Mouse (Mus musculus) midbrain, embryonic 15.5 days (tissue): ENCODE data around the gene Rhd. TPM values are rescaled to one million over a fixed set of nuclear protein-coding genes. Genes with fewer than 3 reads are reported as not detected.

Experiments
- ATAC-seq: fragments of 200-750 bp; cut with Nextera tagmentation; replicated peaks from 2 replicates; pipeline ENCODE4 v1.8.0; 2017; ENCODE audit warnings: moderate TSS enrichment
- H3K27ac ChIP-seq: fragments of 300-500 bp; sonication (generic); 2 replicates; pipeline ENCODE4 v1.5.1; 2015; ENCODE audit warnings: mild to moderate bottlenecking, inconsistent platforms
- H3K27me3 ChIP-seq: fragments of 300-500 bp; sonication (generic); replicated peaks from 2 replicates; pipeline ENCODE4 v1.6.1; 2015; ENCODE audit warnings: inconsistent platforms
- H3K36me3 ChIP-seq: fragments of 300-500 bp; sonication (generic); replicated peaks from 2 replicates; pipeline ENCODE4 v1.6.1; 2015; ENCODE audit warnings: inconsistent platforms
- H3K4me1 ChIP-seq: fragments of 300-500 bp; sonication (generic); 2 replicates; pipeline ENCODE4 v1.6.1; 2015; ENCODE audit warnings: inconsistent platforms
- H3K4me2 ChIP-seq: fragments of 300-500 bp; sonication (generic); 2 replicates; pipeline ENCODE4 v1.6.1; 2015; ENCODE audit warnings: inconsistent platforms, mild to moderate bottlenecking, moderate library complexity
- H3K4me3 ChIP-seq: fragments of 300-500 bp; sonication (generic); 2 replicates; pipeline ENCODE4 v1.5.1; 2015; ENCODE audit warnings: mild to moderate bottlenecking, inconsistent platforms
- H3K9ac ChIP-seq: fragments of 300-500 bp; sonication (generic); 2 replicates; pipeline ENCODE4 v1.6.1; 2015; ENCODE audit warnings: mild to moderate bottlenecking, inconsistent platforms
- H3K9me3 ChIP-seq: fragments of 300-500 bp; sonication (generic); 2 replicates; pipeline ENCODE4 v1.6.1; 2016; ENCODE audit warnings: inconsistent platforms
- WGBS: fragments of 180-500 bp; shearing (Covaris S2); methylation state at CpG from one replicate; pipeline ENCODE4 v1.1.7; 2015; ENCODE audit warnings: mixed read lengths; 5-methylcytosine and 5-hydroxymethylcytosine counted together
- polyA plus RNA-seq: library from polyadenylated mRNA; unstranded; fragments of >200 nt; fragmentation: Nextera tagmentation; extraction: Ambion mirVana; gene quantifications from 2 replicates; pipeline ENCODE4 v1.2.1, GENCODE M21; 2015

The Rhd gene
- polyA plus RNA-seq, 1 experiment from 2014 or later = 0.98 TPM

DNA sequence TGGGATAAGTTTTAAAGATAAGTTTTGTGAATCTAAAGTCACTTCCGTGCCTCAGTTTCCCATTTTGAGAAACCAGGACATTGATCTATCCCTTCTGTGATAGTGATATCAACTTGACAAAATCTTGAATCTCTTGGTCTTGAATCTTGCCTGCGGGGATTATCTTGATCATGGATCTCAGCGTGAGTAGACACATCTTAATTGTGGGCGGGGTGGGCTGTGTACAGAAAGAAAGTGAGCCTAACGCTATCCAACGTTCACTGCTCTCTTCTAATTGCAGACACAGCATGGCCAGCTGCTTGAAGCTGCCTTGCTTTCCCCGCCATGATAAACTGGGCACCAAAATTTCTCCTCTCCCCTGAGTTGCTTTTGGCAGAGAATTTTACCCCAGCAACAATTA is 1.3 kb upstream of the Rhd start:
- H3K9ac ChIP-seq = no peak overlapping the region

DNA sequence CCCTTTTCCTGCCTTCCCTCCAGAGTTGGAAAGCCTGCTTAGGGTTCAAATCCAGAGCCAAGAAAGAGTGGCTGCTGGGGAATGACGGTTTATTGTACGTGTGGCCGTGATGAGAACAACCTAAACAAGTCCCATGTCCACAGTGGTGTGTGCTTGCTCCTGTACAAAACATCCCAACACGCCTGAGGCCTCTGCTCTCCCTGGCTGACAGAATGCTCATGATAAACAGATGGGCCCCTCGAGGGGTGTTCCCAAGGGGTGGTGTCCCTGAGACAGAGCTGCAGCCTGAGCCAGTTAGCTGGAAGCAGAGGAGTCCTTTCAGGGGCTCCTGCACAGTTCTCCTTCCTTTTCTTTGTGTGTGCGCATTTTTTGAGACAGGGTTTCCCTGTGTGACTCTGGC is 1.0 kb downstream of the Rhd start:
- no peaks in the 10 kb centered on the region for H3K9me3 ChIP-seq
- no peak for ATAC-seq
- no peaks in the 10 kb centered on the region for H3K4me1 ChIP-seq
- peaks cover 13% of the 10 kb centered on the region for H3K27me3 ChIP-seq
- H3K36me3 ChIP-seq = no peaks in the 10 kb centered on the region
- H3K4me3 ChIP-seq = no peak overlapping the region
- H3K9ac ChIP-seq = no peak overlapping the region
- no peak overlapping the region for H3K4me2 ChIP-seq
- WGBS = 83% methylated on average over 6 of the region's 6 CpGs
- no peak overlapping the region for H3K27ac ChIP-seq

More for the DNA sequence above, 1.3 kb upstream of the Rhd start:
- Histone ChIP-seq H3K4me3 (no peak overlapping the region), H3K9me3 (no peaks in the 10 kb centered on the region), H3K4me2 (no peak overlapping the region), H3K27me3 (no peaks in the 10 kb centered on the region), H3K4me1 (no peaks in the 10 kb centered on the region), H3K27ac (no peak overlapping the region), H3K36me3 (no peaks in the 10 kb centered on the region)
- WGBS = 84% methylated on average over 7 of the region's 7 CpGs
- no peak for ATAC-seq

DNA sequence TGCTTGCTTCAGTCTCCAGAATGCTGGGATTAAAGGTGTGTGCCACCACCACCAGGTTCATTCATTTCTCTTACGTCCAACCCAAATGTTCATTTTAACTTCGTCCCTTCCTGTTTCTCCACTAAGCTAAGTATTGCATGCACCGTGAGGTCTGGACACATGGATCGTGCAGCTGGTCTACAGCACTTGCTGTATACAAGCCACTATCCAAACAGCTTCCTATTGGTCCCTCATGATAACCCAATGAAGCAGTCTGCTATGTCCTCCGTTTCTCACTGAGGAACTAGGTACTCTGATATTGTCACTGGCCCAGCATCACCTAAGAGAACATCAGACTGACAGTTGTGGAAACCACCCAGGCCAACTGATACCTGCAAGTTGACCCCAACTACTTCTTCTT is 1.5 kb downstream of the Rhd start:
- no peak for ATAC-seq
- Histone ChIP-seq H3K27me3 (peaks cover 18% of the 10 kb centered on the region), H3K27ac (no peak overlapping the region), H3K9ac (no peak overlapping the region), H3K4me1 (no peaks in the 10 kb centered on the region), H3K9me3 (no peaks in the 10 kb centered on the region), H3K4me2 (no peak overlapping the region), H3K36me3 (no peaks in the 10 kb centered on the region), H3K4me3 (no peak overlapping the region)
- 87% methylated on average over 5 of the region's 5 CpGs for WGBS

DNA sequence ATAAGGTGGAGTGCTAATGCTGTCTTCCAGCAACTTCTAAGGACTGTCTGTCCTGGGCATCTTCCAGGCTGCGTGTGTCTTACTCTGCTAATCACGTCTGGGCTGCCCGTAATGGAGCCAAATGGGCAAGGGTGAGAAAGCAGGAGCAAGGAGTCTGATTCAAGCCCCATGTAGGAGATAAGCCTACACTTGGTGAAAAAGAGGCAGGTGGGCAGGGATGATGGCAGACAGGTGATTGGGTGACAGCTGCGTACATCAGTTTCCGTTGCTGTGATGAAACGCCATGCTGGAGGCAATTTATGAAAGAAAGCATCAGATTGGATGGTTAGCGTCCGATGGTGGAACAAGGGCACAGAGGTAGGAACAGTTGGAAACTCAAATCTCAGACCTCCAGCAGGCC is 2.9 kb downstream of the Rhd start:
- H3K27me3 ChIP-seq = peaks cover 19% of the 10 kb centered on the region
- no peak overlapping the region for H3K4me3 ChIP-seq
- no peaks in the 10 kb centered on the region for H3K9me3 ChIP-seq
- ATAC-seq = no peak
- H3K4me2 ChIP-seq = no peak overlapping the region
- 90% methylated on average over 8 of the region's 8 CpGs for WGBS
- H3K27ac ChIP-seq = no peak overlapping the region
- H3K9ac ChIP-seq = no peak overlapping the region
- H3K4me1 ChIP-seq = no peaks in the 10 kb centered on the region
- no peaks in the 10 kb centered on the region for H3K36me3 ChIP-seq

DNA sequence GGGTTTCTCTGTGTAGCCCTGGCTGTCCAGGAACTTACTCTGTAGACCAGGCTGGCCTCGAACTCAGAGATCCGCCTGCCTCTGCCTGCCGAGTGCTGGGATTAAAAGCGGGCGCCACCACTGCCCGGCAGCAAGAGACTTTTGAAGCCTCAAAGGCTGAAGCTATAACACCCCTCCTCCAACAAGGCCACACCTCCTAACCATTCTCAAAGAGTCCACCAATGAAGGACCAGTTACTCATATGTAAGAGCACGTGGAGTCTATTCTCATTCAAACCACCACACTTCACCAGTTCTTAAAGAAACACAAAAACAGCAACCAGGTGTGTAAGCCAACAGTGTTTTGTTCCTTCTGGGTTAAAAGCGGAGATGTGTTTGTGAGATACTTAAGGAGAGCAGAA is 3.3 kb downstream of the Rhd start:
- H3K4me3 ChIP-seq = no peak overlapping the region
- H3K9ac ChIP-seq = no peak overlapping the region
- no peaks in the 10 kb centered on the region for H3K4me1 ChIP-seq
- peaks cover 19% of the 10 kb centered on the region for H3K27me3 ChIP-seq
- H3K27ac ChIP-seq = no peak overlapping the region
- no peaks in the 10 kb centered on the region for H3K9me3 ChIP-seq
- H3K4me2 ChIP-seq = no peak overlapping the region
- no peaks in the 10 kb centered on the region for H3K36me3 ChIP-seq
- 85% methylated on average over 8 of the region's 8 CpGs for WGBS
- no peak for ATAC-seq

DNA sequence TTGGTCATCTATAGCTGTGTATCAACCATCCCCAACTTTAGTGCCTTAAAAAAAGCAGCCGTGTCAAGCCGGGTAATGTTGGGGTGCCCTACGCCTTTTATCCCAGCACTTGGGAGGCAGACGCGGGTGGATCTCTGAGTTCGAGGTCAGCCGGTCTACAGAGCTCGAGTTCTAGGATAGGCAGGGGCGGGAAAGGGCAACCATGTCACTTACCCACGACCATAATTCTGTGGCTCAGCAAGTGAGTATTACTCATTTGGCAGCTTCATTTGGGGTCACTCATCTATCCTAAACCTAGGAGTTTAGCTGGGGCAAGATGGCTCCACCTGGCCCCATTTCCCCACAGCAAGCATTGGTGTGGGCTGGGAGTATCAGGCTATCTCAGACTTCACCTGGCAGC is 3.7 kb downstream of the Rhd start:
- Histone ChIP-seq H3K27me3 (peaks cover 19% of the 10 kb centered on the region), H3K9ac (no peak overlapping the region), H3K4me2 (no peak overlapping the region), H3K9me3 (no peaks in the 10 kb centered on the region), H3K4me3 (no peak overlapping the region), H3K27ac (no peak overlapping the region), H3K36me3 (no peaks in the 10 kb centered on the region), H3K4me1 (no peaks in the 10 kb centered on the region)
- no peak for ATAC-seq
- WGBS = 86% methylated on average over 10 of the region's 10 CpGs

DNA sequence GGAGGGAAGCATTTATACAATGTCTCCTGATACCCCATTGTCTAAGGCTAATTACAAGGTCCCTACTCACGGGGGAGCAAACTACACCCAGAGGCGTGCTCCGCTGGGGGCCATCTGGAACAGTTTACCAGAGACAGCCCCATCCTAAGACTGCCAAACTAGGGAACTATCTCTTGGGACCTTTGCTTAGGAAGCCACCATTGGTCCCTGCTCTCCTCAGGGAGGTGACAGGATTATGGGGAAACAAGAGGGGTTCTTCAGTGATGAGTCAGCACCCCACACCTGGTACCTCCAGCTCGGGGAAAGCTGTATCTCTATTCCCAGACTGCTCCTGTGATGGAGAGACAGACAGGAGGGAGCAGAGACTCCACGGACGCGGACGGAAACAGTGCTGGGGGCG is 4.2 kb downstream of the Rhd start:
- WGBS = 30% methylated on average over 8 of the region's 9 CpGs
- Histone ChIP-seq H3K27ac (no peak overlapping the region), H3K27me3 (peaks cover 19% of the 10 kb centered on the region), H3K9ac (no peak overlapping the region), H3K4me1 (no peaks in the 10 kb centered on the region), H3K36me3 (no peaks in the 10 kb centered on the region), H3K4me2 (no peak overlapping the region), H3K9me3 (no peaks in the 10 kb centered on the region), H3K4me3 (no peak overlapping the region)
- ATAC-seq = no peak

DNA sequence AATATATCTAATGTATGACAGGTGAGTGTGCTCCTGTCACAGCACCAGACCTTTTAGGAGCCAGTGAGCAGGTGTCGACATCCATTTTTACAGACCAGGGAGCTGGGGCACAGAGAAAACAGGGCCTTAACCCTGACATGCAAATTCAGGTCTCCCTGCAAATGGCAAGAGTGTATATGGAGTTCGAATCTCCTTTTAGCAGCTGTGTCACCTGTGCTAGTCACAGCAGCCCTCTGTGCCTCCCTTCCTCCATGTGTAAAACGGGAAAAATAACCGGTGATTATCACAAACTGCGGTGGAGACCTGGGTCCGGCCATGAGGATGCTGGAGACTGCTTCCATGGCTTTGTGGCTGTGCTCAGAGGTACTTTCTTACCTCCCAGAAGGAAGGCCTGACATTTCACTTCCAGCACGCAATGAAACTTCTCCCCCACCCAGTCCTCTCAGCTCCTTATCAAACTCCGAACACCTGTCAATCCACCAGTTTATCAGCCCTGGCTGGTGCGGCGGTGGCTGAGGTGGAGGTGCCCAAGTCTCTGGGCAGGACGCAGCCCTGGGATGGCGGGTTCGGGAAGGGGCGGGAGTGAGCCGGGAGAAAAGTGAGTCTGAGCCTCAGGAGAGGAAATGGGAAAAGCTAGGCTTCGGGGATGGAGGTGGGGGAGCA is 4.9 kb downstream of the Rhd start:
- WGBS = 15% methylated on average over 16 of the region's 16 CpGs
- H3K9me3 ChIP-seq = no peaks in the 10 kb centered on the region
- ATAC-seq = no peak
- H3K27me3 ChIP-seq = peaks cover 19% of the 10 kb centered on the region
- H3K4me3 ChIP-seq = no peak overlapping the region
- no peak overlapping the region for H3K27ac ChIP-seq
- H3K9ac ChIP-seq = no peak overlapping the region
- no peaks in the 10 kb centered on the region for H3K4me1 ChIP-seq
- H3K36me3 ChIP-seq = no peaks in the 10 kb centered on the region
- no peak overlapping the region for H3K4me2 ChIP-seq

DNA sequence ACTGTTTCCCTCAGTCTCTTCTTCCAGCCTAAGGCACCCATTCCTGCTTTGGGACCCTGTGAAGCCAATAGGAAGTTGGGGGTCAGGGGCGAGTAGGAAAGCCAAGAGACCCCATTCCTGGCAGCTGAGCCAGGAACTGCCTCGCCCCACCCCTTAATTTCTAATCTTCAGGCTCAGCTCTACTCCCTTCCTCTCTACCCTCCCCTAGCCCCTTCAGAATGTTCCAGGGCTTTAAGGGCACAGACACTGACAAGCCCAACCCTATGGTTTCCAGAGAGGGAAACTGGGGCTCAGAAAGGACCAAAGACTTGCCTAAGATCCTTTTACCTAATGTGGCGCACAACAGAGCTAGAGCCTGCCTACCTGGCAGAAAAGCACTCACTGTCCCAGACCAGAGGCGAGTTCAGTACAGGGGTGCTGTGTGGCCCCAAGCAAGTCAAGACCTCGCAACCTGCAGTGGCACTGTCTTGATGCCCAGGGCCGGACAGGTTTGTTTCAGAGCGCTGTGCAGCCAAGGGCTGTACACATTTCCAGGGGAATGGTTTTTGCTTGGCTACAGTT is 5.6 kb downstream of the Rhd start:
- Histone ChIP-seq H3K4me2 (no peak overlapping the region), H3K9me3 (no peaks in the 10 kb centered on the region), H3K27me3 (peaks cover 19% of the 10 kb centered on the region), H3K36me3 (no peaks in the 10 kb centered on the region), H3K4me1 (no peaks in the 10 kb centered on the region), H3K9ac (no peak overlapping the region), H3K4me3 (no peak overlapping the region), H3K27ac (no peak overlapping the region)
- no peak for ATAC-seq
- WGBS = 54% methylated on average over 7 of the region's 7 CpGs

DNA sequence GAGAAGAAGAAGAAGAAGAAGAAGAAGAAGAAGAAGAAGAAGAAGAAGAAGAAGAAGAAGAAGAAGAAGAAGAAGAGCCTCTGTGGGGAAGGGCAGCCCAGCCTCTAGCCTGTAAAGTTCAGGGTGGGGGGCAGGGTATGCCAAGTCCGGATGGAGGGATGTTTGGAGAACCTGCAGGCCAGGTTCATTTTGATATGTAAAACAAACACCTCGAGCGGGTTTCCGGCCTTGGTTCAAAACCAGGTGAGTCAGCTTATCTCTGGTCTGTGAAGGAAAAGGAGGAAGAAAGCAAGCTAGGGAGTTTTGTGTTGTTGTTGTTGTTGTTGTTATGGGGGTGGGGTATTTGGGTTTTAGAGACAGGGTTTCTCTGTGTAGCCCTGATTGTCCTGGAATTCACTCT is 7.1 kb downstream of the Rhd start:
- no peaks in the 10 kb centered on the region for H3K36me3 ChIP-seq
- H3K9me3 ChIP-seq = no peaks in the 10 kb centered on the region
- peaks cover 19% of the 10 kb centered on the region for H3K27me3 ChIP-seq
- no peak for ATAC-seq
- no peak overlapping the region for H3K27ac ChIP-seq
- WGBS = 51% methylated on average over 4 of the region's 4 CpGs
- no peak overlapping the region for H3K4me3 ChIP-seq
- no peak overlapping the region for H3K9ac ChIP-seq
- H3K4me1 ChIP-seq = no peaks in the 10 kb centered on the region
- H3K4me2 ChIP-seq = no peak overlapping the region

DNA sequence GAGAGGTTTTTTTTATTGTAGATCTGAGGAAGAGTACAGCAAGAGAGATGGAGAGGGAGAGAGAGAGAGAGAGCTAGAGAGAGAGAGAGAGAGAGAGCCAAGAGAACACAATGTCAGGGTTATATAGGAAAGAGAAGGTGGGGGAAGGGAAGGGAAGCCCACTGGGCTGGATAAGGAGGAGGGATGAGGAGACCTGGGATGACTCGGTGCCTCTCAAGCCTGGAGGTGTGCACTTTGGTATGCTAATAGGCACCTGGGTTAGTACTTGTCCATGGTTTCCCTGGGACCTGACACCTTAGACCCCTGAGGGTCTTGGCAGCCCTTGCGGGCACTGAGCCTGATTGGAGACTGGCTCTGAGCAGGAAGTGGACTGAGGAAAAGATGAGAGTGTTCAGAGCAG is 7.6 kb downstream of the Rhd start:
- 37% methylated on average over 2 of the region's 2 CpGs for WGBS
- Histone ChIP-seq H3K27me3 (peaks cover 19% of the 10 kb centered on the region), H3K9ac (no peak overlapping the region), H3K4me3 (no peak overlapping the region), H3K27ac (no peak overlapping the region), H3K9me3 (no peaks in the 10 kb centered on the region), H3K4me1 (no peaks in the 10 kb centered on the region), H3K4me2 (no peak overlapping the region), H3K36me3 (no peaks in the 10 kb centered on the region)
- no peak for ATAC-seq

DNA sequence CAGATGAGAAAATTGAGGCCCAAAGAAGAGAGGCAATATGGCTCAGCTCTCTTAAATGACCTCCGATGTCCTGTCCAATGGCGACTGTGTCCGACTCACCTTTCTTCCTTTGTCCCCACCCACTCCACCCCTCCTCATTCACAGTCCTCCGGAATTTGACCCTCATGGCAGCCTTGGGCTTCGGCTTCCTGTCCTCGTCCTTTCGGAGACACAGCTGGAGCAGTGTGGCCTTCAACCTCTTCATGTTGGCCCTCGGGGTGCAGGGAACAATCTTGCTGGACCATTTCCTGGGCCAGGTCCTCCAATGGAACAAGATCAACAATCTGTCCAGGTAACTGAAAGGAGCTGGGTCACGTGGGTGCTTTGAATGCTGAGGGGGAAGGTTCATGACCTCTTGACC is 11.8 kb downstream of the Rhd start:
- Histone ChIP-seq H3K4me1 (peaks cover 7% of the 10 kb centered on the region), H3K27me3 (no peaks in the 10 kb centered on the region), H3K9ac (no peak overlapping the region), H3K9me3 (no peaks in the 10 kb centered on the region), H3K36me3 (no peaks in the 10 kb centered on the region), H3K27ac (no peak overlapping the region), H3K4me3 (no peak overlapping the region), H3K4me2 (no peak overlapping the region)
- 87% methylated on average over 9 of the region's 9 CpGs for WGBS
- ATAC-seq = no peak

DNA sequence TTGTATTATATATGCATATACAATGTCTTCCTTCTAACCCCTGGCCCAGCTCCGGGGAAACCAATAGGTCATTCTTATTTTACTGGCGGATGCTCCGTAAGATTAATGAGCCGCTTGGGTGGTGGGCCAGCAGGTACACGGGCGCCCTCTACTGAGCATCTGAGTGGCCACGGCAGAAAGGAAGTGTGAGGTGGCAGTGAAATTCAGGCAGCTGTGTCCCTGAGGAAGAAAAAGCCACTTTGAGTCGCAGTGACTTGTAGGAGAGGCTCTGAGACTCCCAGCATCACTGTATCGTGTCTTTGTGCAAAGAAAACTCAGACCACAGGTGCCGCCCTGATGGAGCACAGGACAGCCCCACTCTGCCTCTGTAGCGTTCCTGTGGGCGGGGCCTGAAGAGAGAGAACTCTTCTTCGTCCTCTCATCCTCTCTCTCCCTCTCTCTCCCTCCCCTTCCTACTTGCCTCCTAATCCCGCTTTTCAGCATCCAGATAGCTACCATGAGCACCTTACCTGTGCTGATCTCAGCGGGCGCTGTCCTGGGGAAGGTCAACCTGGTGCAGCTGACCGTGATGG is 15.2 kb downstream of the Rhd start:
- H3K9ac ChIP-seq = peak overlapping the region; percentile 24; the same call in 1 of the 2 replicates
- ATAC-seq = peak; percentile 20; the same call in 1 of the 2 replicates
- WGBS = 2% methylated on average over 17 of the region's 17 CpGs

More for the DNA sequence above, 15.2 kb downstream of the Rhd start:
- Histone ChIP-seq H3K27ac (no peak overlapping the region), H3K4me3 (peak overlapping the region; percentile 30), H3K9me3 (no peaks in the 10 kb centered on the region), H3K4me2 (peak overlapping the region; percentile 56), H3K4me1 (peaks cover 7% of the 10 kb centered on the region), H3K27me3 (no peaks in the 10 kb centered on the region), H3K36me3 (no peaks in the 10 kb centered on the region)
